Mouse (Mus musculus) CH12F3 (cell line): Measurements from ENCODE around the gene Mosmo.

ENCODE experiments used
- in situ Hi-C: fragments of 300-500 bp; cut with MboI; formaldehyde crosslinking; loops from 2 replicates; pipeline ENCODE4 v1.14.3; 2020; ENCODE audit warnings: low sequenced_read_pairs

Mosmo gene

DNA sequence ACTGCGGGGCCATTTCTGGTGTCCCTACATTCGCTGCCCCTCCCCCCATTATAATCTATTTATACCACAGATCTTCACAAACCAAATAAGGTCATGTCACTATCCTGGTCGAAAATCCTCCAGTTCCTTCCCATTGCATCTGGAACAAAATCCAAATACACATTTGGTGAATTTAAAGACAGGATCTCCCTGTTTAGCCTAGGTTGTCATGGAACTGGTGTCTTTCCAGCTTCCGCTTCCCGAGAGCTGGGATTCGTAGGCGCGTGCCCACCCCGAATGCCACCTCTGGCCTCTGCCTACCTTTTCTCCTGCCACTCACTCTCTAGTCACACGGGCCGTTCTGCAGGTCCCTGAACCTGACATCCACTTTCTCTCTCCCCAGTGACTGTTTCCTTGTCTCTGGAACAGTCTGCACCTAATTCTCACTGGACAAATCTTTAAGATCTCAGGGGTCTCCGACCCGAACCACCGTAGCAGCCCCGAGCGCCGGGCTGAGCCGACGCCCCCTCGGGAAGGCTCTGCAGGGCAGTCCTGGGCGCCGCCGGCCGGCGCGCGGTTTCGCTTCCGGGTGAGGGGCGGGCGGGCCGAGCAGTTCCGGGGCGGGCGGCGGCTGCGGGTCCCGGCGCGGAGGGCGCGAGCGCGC, at the start of gene Mosmo:
Gene Mosmo (plus strand): TSS at position 618 of the 643 bp plus-strand sequence.
- in situ Hi-C loops: no loop called here

DNA sequence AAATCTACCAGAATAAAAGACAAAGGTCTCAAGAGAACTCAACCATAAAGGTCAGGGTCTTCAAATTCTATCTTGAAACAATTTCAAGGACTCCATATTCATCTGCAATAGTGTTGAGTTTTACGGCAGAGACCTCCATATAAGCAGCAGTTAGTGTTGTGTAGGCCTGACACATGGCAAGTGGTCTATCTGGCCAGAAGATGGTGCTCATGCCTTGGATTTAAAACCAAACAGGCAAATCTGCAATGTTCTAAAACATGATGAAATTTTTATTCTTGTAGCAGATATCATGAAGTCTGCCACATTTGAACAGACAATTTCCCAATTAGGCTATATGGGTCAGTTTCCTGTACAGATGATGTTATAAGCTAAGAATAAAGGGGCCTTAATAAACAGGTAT, 44.9 kb upstream of the Mosmo start:
- in situ Hi-C loops: no loop called here

- in situ Hi-C loops: no loop called here
These were observed 43.1 kb upstream of the Mosmo start for GRCm38 (mm10) chr7:120634301-120634700.

- in situ Hi-C loops: no loop called here
These were observed 42.6 kb upstream of the Mosmo start, which contains the start of gene Uqcrc2 for GRCm38 (mm10) chr7:120634711-120635361. Uqcrc2 (plus strand) TSS chr7:120635176.

GRCm38 (mm10) chr7:120635362-120635781, 42.0 kb upstream of the Mosmo start:
- in situ Hi-C loops: no loop called here

GRCm38 (mm10) chr7:120635821-120636220, 41.6 kb upstream of the Mosmo start:
- in situ Hi-C loops: no loop called here

GRCm38 (mm10) chr7:120643217-120643616, 34.2 kb upstream of the Mosmo start:
- in situ Hi-C loops: no loop called here

DNA sequence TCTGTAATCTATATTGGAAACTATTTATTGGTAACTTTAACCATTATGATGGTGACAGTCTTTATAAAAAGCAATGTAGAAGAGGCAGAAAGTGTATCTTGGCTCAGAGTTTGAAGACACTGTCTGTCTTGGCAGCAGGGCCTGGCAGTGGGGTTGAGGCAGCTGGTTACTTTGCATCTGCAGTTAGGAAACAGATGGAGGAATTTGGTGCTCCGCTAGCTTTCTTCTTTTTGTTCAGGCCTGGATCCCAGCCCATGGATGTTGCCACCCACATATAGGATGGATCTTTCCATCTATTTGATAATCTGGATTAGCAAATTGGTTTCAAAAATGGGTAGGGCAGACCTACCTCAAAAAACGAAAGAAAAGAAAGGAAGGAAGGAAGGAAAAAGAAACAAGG, 29.6 kb upstream of the Mosmo start:
- in situ Hi-C loops: no loop called here

GRCm38 (mm10) chr7:120662079-120662478, 15.3 kb upstream of the Mosmo start:
- in situ Hi-C loops: no loop called here

- in situ Hi-C loops: loop anchor here (5.0 kb wide), 1 partner anchor 162 kb away; no protein-coding TSS in a partner anchor
These were observed 7.1 kb upstream of the Mosmo start, which contains the start of gene Pdzd9 for GRCm38 (mm10) chr7:120670153-120670875. Pdzd9 (minus strand) TSS chr7:120670343.

DNA sequence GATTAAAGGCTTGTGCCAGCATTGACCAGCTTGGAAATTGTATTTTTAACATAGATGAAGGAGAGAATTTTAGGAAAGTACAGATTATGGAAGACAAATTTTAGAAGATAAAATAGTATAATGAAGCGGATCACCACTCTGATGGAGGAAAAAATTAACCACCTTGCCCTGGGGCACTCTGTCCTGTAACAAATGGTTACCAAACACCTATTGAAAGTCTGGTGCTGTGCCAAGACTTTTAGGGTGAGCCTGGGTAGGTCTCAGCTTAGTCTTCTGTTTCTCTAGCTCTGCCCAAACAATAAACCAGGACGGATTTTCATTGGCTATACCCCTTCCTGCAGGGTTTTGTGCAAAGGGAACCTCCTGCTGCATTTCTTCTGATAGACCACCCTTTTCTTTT, 6.1 kb upstream of the Mosmo start:
- in situ Hi-C loops: loop anchor here (5.0 kb wide), 1 partner anchor 161 kb away; no protein-coding TSS in a partner anchor

DNA sequence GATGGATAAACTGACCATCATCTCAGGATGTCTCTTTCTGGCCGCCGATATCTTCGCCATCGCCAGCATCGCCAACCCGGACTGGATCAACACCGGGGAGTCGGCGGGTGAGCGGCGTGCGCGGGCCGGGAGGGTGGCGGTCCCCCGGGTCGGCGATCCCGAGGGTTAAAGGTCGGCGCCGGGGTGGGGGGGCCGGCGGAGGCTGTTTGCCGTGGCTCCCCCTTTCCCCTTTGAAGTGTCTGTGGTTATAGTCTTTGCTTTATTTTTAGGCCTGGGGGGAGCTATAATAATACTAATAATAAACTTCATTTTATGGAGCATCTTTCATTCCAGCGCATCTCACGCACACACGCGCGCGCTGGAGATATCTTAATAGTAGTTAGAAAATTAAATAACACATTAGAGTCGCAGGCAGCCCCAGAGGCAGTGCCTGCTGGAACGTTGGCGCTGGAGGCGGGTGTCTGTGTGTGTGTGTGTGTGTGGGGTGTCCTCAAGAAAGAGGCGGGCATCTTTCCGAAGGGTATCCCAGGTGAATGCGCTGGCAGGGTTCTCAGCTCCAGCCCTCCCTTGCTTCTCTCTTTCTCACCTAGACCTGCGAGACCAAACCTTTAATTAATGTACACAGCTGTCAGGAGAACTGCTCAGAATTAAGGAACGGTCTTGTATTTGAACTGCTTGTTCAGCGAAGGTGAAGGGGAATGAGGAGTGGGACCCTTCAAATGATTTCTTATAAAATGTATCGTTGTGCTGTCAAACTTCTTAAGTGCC, 530 bp downstream of the Mosmo start:
- in situ Hi-C loops: no loop called here

DNA sequence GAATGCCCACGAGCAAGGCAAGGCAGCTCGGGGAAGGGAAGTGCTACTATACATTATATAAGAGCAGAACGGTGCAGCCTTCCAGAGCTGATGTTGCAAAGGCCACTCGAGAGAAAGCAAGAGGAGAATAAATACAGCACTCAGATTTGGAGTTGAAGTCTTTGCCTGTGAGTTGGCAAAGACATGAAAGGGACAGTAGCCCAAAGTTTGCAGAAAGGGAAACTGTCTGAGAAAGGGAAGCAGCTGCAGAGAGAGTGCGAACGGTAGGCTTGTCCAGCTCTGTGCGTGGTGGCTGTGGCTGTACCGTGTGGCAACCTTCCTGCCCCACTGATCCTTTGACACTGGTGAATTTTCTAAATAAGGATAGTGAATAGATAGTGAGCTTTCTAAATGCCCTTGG, 1.6 kb downstream of the Mosmo start:
- in situ Hi-C loops: no loop called here

DNA sequence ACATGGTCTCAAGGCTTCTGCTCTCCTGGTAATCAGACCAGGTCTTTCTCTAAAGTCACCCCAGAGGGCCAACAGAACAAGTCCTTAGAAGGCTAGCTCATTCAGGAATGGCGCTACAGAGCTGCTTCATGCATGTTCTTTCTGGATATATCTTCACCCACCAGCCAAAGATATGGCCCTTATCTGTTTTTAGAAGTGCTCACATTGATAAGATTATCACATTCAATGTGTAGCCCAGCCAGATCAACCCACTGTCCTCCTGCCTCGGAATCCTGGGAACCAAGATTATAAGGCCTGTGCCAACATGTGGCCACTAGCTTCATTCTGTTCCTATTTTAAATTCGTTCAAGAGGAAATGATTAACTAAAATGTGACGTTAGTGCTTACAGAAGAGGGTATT, 4.6 kb downstream of the Mosmo start:
- in situ Hi-C loops: no loop called here

DNA sequence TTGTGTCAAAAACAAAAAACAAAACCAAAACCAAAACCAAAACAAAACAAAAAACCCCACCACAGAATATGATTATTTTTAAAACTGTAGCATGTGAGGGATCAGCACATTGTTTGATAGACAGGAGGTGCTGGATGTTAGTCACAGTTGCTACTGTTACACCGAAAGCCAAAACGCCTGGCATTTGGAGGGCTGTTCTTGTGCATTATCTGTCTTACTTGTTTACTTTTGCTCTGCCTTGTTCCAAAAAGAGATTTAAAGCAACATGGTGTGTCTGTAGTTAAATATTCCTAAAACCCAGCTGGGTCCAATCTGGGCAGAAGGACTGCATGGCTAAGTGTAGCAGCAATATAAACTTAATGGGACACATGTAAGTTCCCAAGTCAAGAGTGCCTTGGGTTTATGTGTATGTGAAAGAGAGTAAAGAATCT, 7.3 kb downstream of the Mosmo start:
- in situ Hi-C loops: no loop called here

GRCm38 (mm10) chr7:120685227-120685626, 7.8 kb downstream of the Mosmo start:
- in situ Hi-C loops: no loop called here

DNA sequence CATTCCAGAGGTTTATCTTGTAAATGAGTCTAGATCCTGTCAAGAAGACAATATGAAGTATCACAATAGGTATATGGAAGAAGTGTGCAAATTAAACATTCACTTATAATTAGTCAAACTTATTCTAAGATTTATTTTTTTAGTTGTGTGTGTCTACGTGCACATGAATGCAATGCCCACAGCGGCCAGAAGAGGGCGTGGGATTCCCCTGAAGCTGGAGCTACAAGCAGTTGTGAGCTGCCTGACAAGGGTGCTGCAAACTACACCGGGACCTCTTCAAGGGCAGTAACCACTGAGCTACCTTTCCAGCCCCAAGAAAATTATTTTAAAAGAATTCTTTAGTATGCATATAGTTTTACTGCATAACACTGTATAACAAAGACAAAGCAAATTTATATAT, 13.2 kb downstream of the Mosmo start:
- in situ Hi-C loops: no loop called here

DNA sequence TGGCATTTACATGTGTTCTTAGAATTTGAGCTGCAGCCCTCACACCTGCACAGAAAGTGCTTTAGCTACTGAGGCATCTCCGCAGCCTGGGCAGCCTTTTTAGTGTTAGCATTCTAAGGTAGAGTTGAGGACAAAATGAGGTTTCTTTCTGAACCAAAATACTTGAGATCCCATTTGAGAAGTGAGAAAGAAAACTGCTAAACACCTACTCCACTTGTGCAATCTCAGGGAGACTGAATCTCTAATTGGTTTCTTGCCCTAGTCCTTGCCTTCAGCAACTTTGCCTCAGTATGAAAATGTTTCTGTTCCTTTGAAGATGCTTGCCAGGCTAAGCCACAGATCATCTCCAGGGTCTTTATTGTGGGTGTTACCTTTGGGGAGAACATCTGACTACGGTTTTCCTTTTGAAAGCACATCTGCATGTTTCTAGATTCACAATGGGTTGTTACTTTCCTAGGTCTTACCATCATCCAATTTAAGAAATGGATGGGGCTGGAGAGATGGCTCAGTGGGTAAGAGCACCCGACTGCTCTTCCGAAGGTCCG, 16.5 kb downstream of the Mosmo start:
- in situ Hi-C loops: no loop called here

DNA sequence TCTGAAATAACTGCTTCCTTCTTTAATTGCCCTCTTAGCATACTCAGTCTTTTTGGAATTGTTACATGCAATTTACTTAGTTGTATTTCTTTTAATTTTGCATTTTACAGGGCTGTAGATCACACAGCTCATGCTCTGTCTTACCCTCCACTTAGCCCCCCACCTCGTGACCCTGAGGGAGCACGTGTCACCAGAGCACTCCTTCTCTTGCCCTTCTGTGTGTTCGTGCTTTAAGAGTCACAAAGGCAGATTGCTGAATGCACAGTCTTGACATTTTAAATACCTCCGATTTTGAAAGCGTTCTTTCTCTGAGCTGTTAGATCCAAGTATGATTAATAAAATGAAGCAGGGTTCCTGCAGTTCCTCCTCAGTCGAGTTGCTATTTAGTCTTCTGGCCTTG, 17.8 kb downstream of the Mosmo start:
- in situ Hi-C loops: no loop called here

- in situ Hi-C loops: no loop called here
These were observed 18.2 kb downstream of the Mosmo start for GRCm38 (mm10) chr7:120695641-120696040.

DNA sequence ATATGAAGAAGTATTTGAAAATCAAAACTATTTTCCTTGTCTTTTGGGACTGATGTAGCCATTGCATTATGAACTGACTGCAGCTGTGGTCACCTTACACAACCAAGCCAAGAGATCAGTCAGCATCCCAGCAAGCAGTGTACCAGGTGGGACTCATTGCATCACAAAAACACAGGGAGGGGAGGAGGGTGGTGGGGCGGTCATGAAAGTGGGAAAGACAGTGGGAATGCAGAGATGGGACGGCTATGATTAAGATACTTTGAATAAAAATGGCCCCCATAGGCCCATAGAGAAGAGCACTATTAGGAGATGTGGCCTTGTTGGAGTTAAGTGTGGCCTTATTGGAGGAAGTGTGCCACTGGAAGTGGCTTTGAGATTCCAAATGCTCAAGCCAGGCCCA, 18.9 kb downstream of the Mosmo start:
- in situ Hi-C loops: no loop called here
